Mouse (Mus musculus) hindbrain, embryonic 15.5 days (tissue): ENCODE results near the gene Chd2. TPM values are rescaled to one million over a fixed set of nuclear protein-coding genes. Genes with fewer than 3 reads are reported as not detected.

ENCODE experiments used
- ATAC-seq: fragments of 200-750 bp; cut with Nextera tagmentation; 2 replicates; pipeline ENCODE4 v1.8.0; 2017; ENCODE audit warnings: low read depth, moderate number of reproducible peaks, moderate TSS enrichment; ENCODE audit not compliant: low FRiP score
- H3K27ac ChIP-seq: fragments of 300-500 bp; sonication (generic); replicated peaks from 2 replicates; pipeline ENCODE4 v1.5.1; 2015; ENCODE audit warnings: mild to moderate bottlenecking, inconsistent platforms
- H3K27me3 ChIP-seq: fragments of 300-500 bp; sonication (generic); 2 replicates; pipeline ENCODE4 v1.6.1; 2015; ENCODE audit warnings: control low read depth, inconsistent platforms
- H3K36me3 ChIP-seq: fragments of 300-500 bp; sonication (generic); 2 replicates; pipeline ENCODE4 v1.6.1; 2015; ENCODE audit warnings: control low read depth, inconsistent platforms
- H3K4me1 ChIP-seq: fragments of 300-500 bp; sonication (generic); replicated peaks from 2 replicates; pipeline ENCODE4 v1.6.1; 2015; ENCODE audit warnings: control low read depth, inconsistent platforms
- H3K4me2 ChIP-seq: fragments of 300-500 bp; sonication (generic); 2 replicates; pipeline ENCODE4 v1.6.1; 2015; ENCODE audit warnings: moderate library complexity, mild to moderate bottlenecking, inconsistent platforms
- H3K4me3 ChIP-seq: fragments of 300-500 bp; sonication (generic); 2 replicates; pipeline ENCODE4 v1.5.1; 2015; ENCODE audit warnings: mild to moderate bottlenecking, inconsistent platforms
- H3K9ac ChIP-seq: fragments of 300-500 bp; sonication (generic); 2 replicates; pipeline ENCODE4 v1.6.1; 2015; ENCODE audit warnings: inconsistent platforms
- H3K9me3 ChIP-seq: fragments of 300-500 bp; sonication (generic); 2 replicates; pipeline ENCODE4 v1.6.1; 2016; ENCODE audit warnings: control low read depth, inconsistent platforms
- WGBS: fragments of 180-500 bp; shearing (Covaris S2); methylation state at CpG from one replicate; pipeline ENCODE4 v1.1.7; 2015; 5-methylcytosine and 5-hydroxymethylcytosine counted together
- polyA plus RNA-seq: library from polyadenylated mRNA; unstranded; fragments of >200 nt; fragmentation: Nextera tagmentation; extraction: Ambion mirVana; gene quantifications from 2 replicates; pipeline ENCODE4 v1.2.1, GENCODE M21; 2015

Gene Chd2
- polyA plus RNA-seq, 1 experiment from 2014 or later: 34.9 TPM

- Histone ChIP-seq H3K27me3 (no peaks in the 10 kb centered on the region), H3K27ac (no peak overlapping the region; the same call in 1 of the 2 replicates), H3K4me1 (peaks cover 32% of the 10 kb centered on the region), H3K9me3 (no peaks in the 10 kb centered on the region), H3K9ac (no peak overlapping the region), H3K36me3 (peaks cover 18% of the 10 kb centered on the region), H3K4me2 (peak overlapping the region; percentile 15; the same call in 1 of the 2 replicates), H3K4me3 (no peak overlapping the region)
- ATAC-seq: no peak
- 75% methylated on average over 10 of the region's 10 CpGs for WGBS
These were observed 5.2 kb upstream of the Chd2 start for GRCm38 (mm10) chr7:73546561-73547510.

GRCm38 (mm10) chr7:73545004-73545403, 3.4 kb upstream of the Chd2 start:
- no peak overlapping the region for H3K4me3 ChIP-seq
- no peak for ATAC-seq
- H3K9me3 ChIP-seq: no peaks in the 10 kb centered on the region
- H3K4me2 ChIP-seq: no peak overlapping the region
- H3K27me3 ChIP-seq: no peaks in the 10 kb centered on the region
- no peak overlapping the region for H3K9ac ChIP-seq
- H3K36me3 ChIP-seq: peaks cover 14% of the 10 kb centered on the region
- no peak overlapping the region for H3K27ac ChIP-seq
- peaks cover 28% of the 10 kb centered on the region for H3K4me1 ChIP-seq
- WGBS: 78% methylated on average over 4 of the region's 4 CpGs

GRCm38 (mm10) chr7:73542131-73542853, 662 bp upstream of the Chd2 start:
- Histone ChIP-seq H3K4me3 (peak overlapping the region; percentile 59), H3K4me1 (peaks cover 21% of the 10 kb centered on the region), H3K27ac (peak overlapping the region; percentile 95), H3K4me2 (peak overlapping the region; percentile 63), H3K9me3 (no peaks in the 10 kb centered on the region), H3K27me3 (no peaks in the 10 kb centered on the region), H3K9ac (no peak overlapping the region), H3K36me3 (0 out of 2 replicates have a peak, but pooled peaks cover 3% of the 10 kb centered on the region)
- 73% methylated on average over 7 of the region's 7 CpGs for WGBS
- no peak for ATAC-seq

GRCm38 (mm10) chr7:73541079-73541390, 595 bp downstream of the Chd2 start:
- under 1% methylated on average over 4 of the region's 4 CpGs for WGBS

GRCm38 (mm10) chr7:73540202-73541078, 1.2 kb downstream of the Chd2 start:
- Histone ChIP-seq H3K4me1 (peaks cover 23% of the 10 kb centered on the region), H3K9ac (peak overlapping the region; percentile 67), H3K27ac (peak overlapping the region; percentile 81), H3K9me3 (no peaks in the 10 kb centered on the region), H3K4me2 (peak overlapping the region; percentile 63), H3K4me3 (peak overlapping the region; percentile 59), H3K36me3 (no peaks in the 10 kb centered on the region), H3K27me3 (no peaks in the 10 kb centered on the region)
- WGBS: under 1% methylated on average over 12 of the region's 12 CpGs
- no peak for ATAC-seq

More at GRCm38 (mm10) chr7:73541079-73541390, 595 bp downstream of the Chd2 start:
- Histone ChIP-seq H3K4me1 (peaks cover 20% of the 10 kb centered on the region), H3K4me3 (peak overlapping the region; percentile 59), H3K9me3 (no peaks in the 10 kb centered on the region), H3K27me3 (no peaks in the 10 kb centered on the region), H3K27ac (peak overlapping the region; percentile 95), H3K9ac (peak overlapping the region; percentile 69), H3K4me2 (peak overlapping the region; percentile 63), H3K36me3 (no peaks in the 10 kb centered on the region)
- ATAC-seq: no peak

GRCm38 (mm10) chr7:73539116-73539682, 2.4 kb downstream of the Chd2 start:
- no peaks in the 10 kb centered on the region for H3K27me3 ChIP-seq
- peaks cover 27% of the 10 kb centered on the region for H3K4me1 ChIP-seq
- 24% methylated on average over 2 of the region's 2 CpGs for WGBS
- H3K36me3 ChIP-seq: no peaks in the 10 kb centered on the region
- no peaks in the 10 kb centered on the region for H3K9me3 ChIP-seq
- peak overlapping the region; percentile 51 for H3K4me3 ChIP-seq
- peak overlapping the region; percentile 74 for H3K4me2 ChIP-seq
- H3K27ac ChIP-seq: peak overlapping the region; percentile 67
- ATAC-seq: no peak
- H3K9ac ChIP-seq: peak overlapping the region; percentile 43

- peak overlapping the region; percentile 51 for H3K4me3 ChIP-seq
- 12% methylated on average over 4 of the region's 4 CpGs for WGBS
These were observed 3.1 kb downstream of the Chd2 start for GRCm38 (mm10) chr7:73538424-73539079.

GRCm38 (mm10) chr7:73537634-73538423, 3.8 kb downstream of the Chd2 start:
- H3K27ac ChIP-seq: peak overlapping the region; percentile 86
- H3K9ac ChIP-seq: peak overlapping the region; percentile 64
- ATAC-seq: peak; percentile 99
- peaks cover 39% of the 10 kb centered on the region for H3K4me1 ChIP-seq
- H3K4me2 ChIP-seq: peak overlapping the region; percentile 74
- WGBS: under 1% methylated on average over 46 of the region's 46 CpGs
- no peaks in the 10 kb centered on the region for H3K9me3 ChIP-seq
- H3K27me3 ChIP-seq: no peaks in the 10 kb centered on the region
- peak overlapping the region; percentile 51 for H3K4me3 ChIP-seq
- no peaks in the 10 kb centered on the region for H3K36me3 ChIP-seq

More at GRCm38 (mm10) chr7:73538424-73539079, 3.1 kb downstream of the Chd2 start:
- Histone ChIP-seq H3K9me3 (no peaks in the 10 kb centered on the region), H3K9ac (peak overlapping the region; percentile 64), H3K4me1 (peaks cover 34% of the 10 kb centered on the region), H3K27ac (peak overlapping the region; percentile 86), H3K27me3 (no peaks in the 10 kb centered on the region), H3K4me2 (peak overlapping the region; percentile 74), H3K36me3 (no peaks in the 10 kb centered on the region)
- ATAC-seq: no peak

- no peaks in the 10 kb centered on the region for H3K36me3 ChIP-seq
- peak overlapping the region; percentile 51 for H3K4me3 ChIP-seq
- 16% methylated on average over 10 of the region's 10 CpGs for WGBS
- no peaks in the 10 kb centered on the region for H3K27me3 ChIP-seq
- H3K4me2 ChIP-seq: peak overlapping the region; percentile 74
- peak overlapping the region; percentile 52 for H3K9ac ChIP-seq
- peak overlapping the region; percentile 86 for H3K27ac ChIP-seq
- peaks cover 42% of the 10 kb centered on the region for H3K4me1 ChIP-seq
- no peaks in the 10 kb centered on the region for H3K9me3 ChIP-seq
- ATAC-seq: peak; percentile 6; the same call in 1 of the 2 replicates
These were observed 4.4 kb downstream of the Chd2 start for GRCm38 (mm10) chr7:73537228-73537627.

- H3K27me3 ChIP-seq: no peaks in the 10 kb centered on the region
- H3K4me2 ChIP-seq: peak overlapping the region; percentile 74
- H3K27ac ChIP-seq: peak overlapping the region; percentile 61; the same call in 1 of the 2 replicates
- no peak for ATAC-seq
- H3K9ac ChIP-seq: peak overlapping the region; percentile 52; the same call in 1 of the 2 replicates
- H3K36me3 ChIP-seq: no peaks in the 10 kb centered on the region
- H3K9me3 ChIP-seq: no peaks in the 10 kb centered on the region
- H3K4me1 ChIP-seq: peaks cover 46% of the 10 kb centered on the region
- WGBS: 72% methylated on average over 2 of the region's 2 CpGs
- H3K4me3 ChIP-seq: peak overlapping the region; percentile 51; the same call in 1 of the 2 replicates
These were observed 5.1 kb downstream of the Chd2 start for GRCm38 (mm10) chr7:73536579-73536978.
